Comparison of ENCODE assay signal across 8 mouse cellular contexts in genomic region chr6:131386416-131387019, GRCm38 (mm10). TPM values are rescaled to one million over a fixed set of nuclear protein-coding genes. Genes with fewer than 3 reads are reported as not detected.
A peak's percentile ranks its signal among the peaks of the same experiment; 100 is the strongest.
DNase-seq lines count a peak whose midpoint lies in the region; ATAC-seq and TF ChIP-seq lines count a peak whose summit lies in the region.

No protein-coding gene starts in this region.

- no peaks in the 10 kb centered on the region for H3K27me3 ChIP-seq in embryonic facial prominence, embryonic 13.5 days
- no peaks in the 10 kb centered on the region for H3K27me3 ChIP-seq in intestine, embryonic 14.5 days (replicated peaks; ENCODE audit: control insufficient read depth, insufficient read depth, low read length)
- 0 out of 2 replicates have a peak, but pooled peaks cover 5% of the 10 kb centered on the region for H3K27me3 ChIP-seq in neural tube, embryonic 12.5 days (replicated peaks)

- H3K36me3 ChIP-seq in embryonic facial prominence, embryonic 13.5 days = no peaks in the 10 kb centered on the region
- H3K36me3 ChIP-seq in intestine, embryonic 14.5 days (ENCODE audit: control insufficient read depth, insufficient read depth, low read length) = 0 out of 2 replicates have a peak, but pooled peaks cover 3% of the 10 kb centered on the region
- no peaks in the 10 kb centered on the region for H3K36me3 ChIP-seq in neural tube, embryonic 12.5 days

- H3K27ac ChIP-seq in left cerebral cortex, adult 2 months = no peak overlapping the region
- no peak overlapping the region for H3K27ac ChIP-seq in embryonic facial prominence, embryonic 13.5 days
- H3K27ac ChIP-seq in intestine, embryonic 14.5 days (ENCODE audit: low read depth) = no peak overlapping the region
- H3K27ac ChIP-seq in neural tube, embryonic 12.5 days = no peak overlapping the region

- H3K9me3 ChIP-seq in embryonic facial prominence, embryonic 13.5 days = no peaks in the 10 kb centered on the region
- no peaks in the 10 kb centered on the region for H3K9me3 ChIP-seq in intestine, embryonic 14.5 days (ENCODE audit: control insufficient read depth, low read length)
- H3K9me3 ChIP-seq in neural tube, embryonic 12.5 days = no peaks in the 10 kb centered on the region

- no peak for DNase-seq in left cerebral cortex, adult 2 months (ENCODE audit: extremely low spot score in 1 of 2, low spot score in 2 of 2)
- DNase-seq in left cerebral cortex, adult 18-20 months (ENCODE audit: low spot score in 2 of 2) = no peak
- no peak for DNase-seq in intestine, embryonic 14.5 days (ENCODE audit: low spot score)
- no peak for DNase-seq in left cerebral cortex, postnatal 25 days (ENCODE audit: low spot score in 2 of 2)
- no peak for DNase-seq in ovary, postnatal 36 days (ENCODE audit: low spot score)
- DNase-seq in cerebellum, adult 8-10 months = no peak

- ATAC-seq in embryonic facial prominence, embryonic 13.5 days (ENCODE audit: insufficient number of reproducible peaks, insufficient read depth, low FRiP score, low TSS enrichment, low read depth) = no peak
- no peak for ATAC-seq in intestine, embryonic 14.5 days (replicated peaks; ENCODE audit: low FRiP score, low TSS enrichment, low read depth)
- ATAC-seq in neural tube, embryonic 12.5 days (ENCODE audit: low FRiP score, low read depth) = no peak

- WGBS in embryonic facial prominence, embryonic 13.5 days = 43% methylated on average over 9 of the region's 9 CpGs
- WGBS in intestine, embryonic 14.5 days = 45% methylated on average over 9 of the region's 9 CpGs
- 51% methylated on average over 9 of the region's 9 CpGs for WGBS in neural tube, embryonic 12.5 days

- peak overlapping the region; percentile 64 for H3K4me3 ChIP-seq in left cerebral cortex, adult 2 months
- peak overlapping the region; percentile 92 for H3K4me3 ChIP-seq in embryonic facial prominence, embryonic 13.5 days
- H3K4me3 ChIP-seq in intestine, embryonic 14.5 days (ENCODE audit: low read depth, low read length) = peak overlapping the region; percentile 71
- no peak overlapping the region; the same call in 1 of the 2 replicates for H3K4me3 ChIP-seq in neural tube, embryonic 12.5 days

- H3K9ac ChIP-seq in embryonic facial prominence, embryonic 13.5 days = peak overlapping the region; percentile 90; the same call in 1 of the 2 replicates
- peak overlapping the region; percentile 91 for H3K9ac ChIP-seq in intestine, embryonic 14.5 days (ENCODE audit: low read length)
- H3K9ac ChIP-seq in neural tube, embryonic 12.5 days = 0 out of 2 replicates have a peak overlapping the region, but pooled peaks have one; percentile 85

- peaks cover 39% of the 10 kb centered on the region for H3K4me1 ChIP-seq in embryonic facial prominence, embryonic 13.5 days
- H3K4me1 ChIP-seq in intestine, embryonic 14.5 days (replicated peaks; ENCODE audit: control insufficient read depth, insufficient read depth, low read length) = peaks cover 26% of the 10 kb centered on the region
- peaks cover 27% of the 10 kb centered on the region for H3K4me1 ChIP-seq in neural tube, embryonic 12.5 days

- intact Hi-C loops in left cerebral cortex, adult 2 months (cut with DNase I) = loop anchor here (2.0 to 10.0 kb wide), 2 partner anchors 32 to 1718 kb away; partner anchors contain the start of gene Smim10l1
- intact Hi-C loops in left cerebral cortex, postnatal 25 days (cut with DNase I) = no loop called here

- no peak for TF ChIP-seq CTCF in left cerebral cortex, adult 2 months (IDR thresholded peaks at IDR 0.05)

- peak overlapping the region; percentile 83 for H3K4me2 ChIP-seq in embryonic facial prominence, embryonic 13.5 days
- peak overlapping the region; percentile 78 for H3K4me2 ChIP-seq in intestine, embryonic 14.5 days (ENCODE audit: low read length)
- H3K4me2 ChIP-seq in neural tube, embryonic 12.5 days (replicated peaks) = peak overlapping the region; percentile 72

RNA-seq across cellular contexts. Expression of gene Ybx3, which starts 1.8 kb away (rescaled TPM):
- total RNA-seq in left cerebral cortex, adult 2 months (2021) = 10 to 100 TPM; 43.5 to 47.6 TPM
- 10 to 100 TPM; 43.0 to 44.9 TPM for total RNA-seq in left cerebral cortex, adult 18-20 months (2021)
- 48.3 and 49.3 TPM in 2 replicates for polyA plus RNA-seq in embryonic facial prominence, embryonic 13.5 days (2015; fragmentation: Nextera tagmentation; extraction: Ambion mirVana)
- polyA plus RNA-seq in intestine, embryonic 14.5 days (2014; fragmentation: Nextera tagmentation; extraction: Ambion mirVana) = 65.5 and 74.9 TPM in 2 replicates
- 24.2 and 27.2 TPM in 2 replicates for polyA plus RNA-seq in neural tube, embryonic 12.5 days (2016; fragmentation: Nextera tagmentation; extraction: Ambion mirVana)
- 10 to 100 TPM; 45.7 to 48.8 TPM for total RNA-seq in left cerebral cortex, postnatal 25 days (2021)

RNA-seq across cellular contexts. Expression of gene Styk1, which starts 33.1 kb away (rescaled TPM):
- under 1 TPM; 0.65 to 0.81 TPM for total RNA-seq in left cerebral cortex, adult 2 months (2021)
- under 1 TPM; 0.21 to 0.46 TPM for total RNA-seq in left cerebral cortex, adult 18-20 months (2021)
- polyA plus RNA-seq in embryonic facial prominence, embryonic 13.5 days (2015; fragmentation: Nextera tagmentation; extraction: Ambion mirVana) = 0.65 and 0.91 TPM in 2 replicates
- 6.7 and 8.6 TPM in 2 replicates for polyA plus RNA-seq in intestine, embryonic 14.5 days (2014; fragmentation: Nextera tagmentation; extraction: Ambion mirVana)
- polyA plus RNA-seq in neural tube, embryonic 12.5 days (2016; fragmentation: Nextera tagmentation; extraction: Ambion mirVana) = 1.1 and 1.3 TPM in 2 replicates
- under 1 TPM; 0.14 to 0.25 TPM for total RNA-seq in left cerebral cortex, postnatal 25 days (2021)
